Mouse (Mus musculus) monocyte, adult 5-6 weeks (primary cell): ENCODE measurements around the gene Ptprq. TPM values are rescaled to one million over a fixed set of nuclear protein-coding genes. Genes with fewer than 3 reads are reported as not detected.

Experiments used
- ATAC-seq: fragments of 153-309, 156-312 bp; replicated peaks from 2 replicates; pipeline ENCODE4 v1.8.0; 2017; ENCODE audit warnings: mild to moderate bottlenecking; ENCODE audit not compliant: low TSS enrichment, insufficient number of reproducible peaks, severe bottlenecking, poor library complexity, low FRiP score
- total RNA-seq: library from RNA; stranded (forward); fragments of 200-1000, 200-491, 200-594 nt; gene quantifications from 3 replicates; pipeline ENCODE4 v1.2.3, GENCODE M21; 2017

Gene Ptprq
- total RNA-seq, 1 experiment from 2014 or later = not detected

DNA sequence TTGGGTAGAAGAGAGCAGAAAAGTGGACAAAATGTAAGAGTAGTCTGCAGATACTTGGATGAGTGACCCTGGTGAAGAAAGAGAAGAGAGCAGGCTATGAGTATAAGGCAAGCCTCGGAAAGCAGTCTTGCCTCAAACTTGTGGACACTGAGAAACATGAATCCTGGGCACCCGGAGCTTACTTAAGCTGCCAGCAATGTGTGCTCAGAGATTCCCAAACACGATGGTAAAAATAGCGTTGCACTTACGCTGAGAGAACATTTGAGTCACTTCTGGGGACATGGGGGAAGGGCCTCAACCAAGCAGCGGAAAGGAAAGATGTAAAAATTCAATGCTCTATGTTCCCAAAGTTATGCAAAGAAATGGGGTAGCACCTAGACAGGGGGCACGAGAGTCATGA, 220.2 kb downstream of the Ptprq start:
- ATAC-seq = no peak

DNA sequence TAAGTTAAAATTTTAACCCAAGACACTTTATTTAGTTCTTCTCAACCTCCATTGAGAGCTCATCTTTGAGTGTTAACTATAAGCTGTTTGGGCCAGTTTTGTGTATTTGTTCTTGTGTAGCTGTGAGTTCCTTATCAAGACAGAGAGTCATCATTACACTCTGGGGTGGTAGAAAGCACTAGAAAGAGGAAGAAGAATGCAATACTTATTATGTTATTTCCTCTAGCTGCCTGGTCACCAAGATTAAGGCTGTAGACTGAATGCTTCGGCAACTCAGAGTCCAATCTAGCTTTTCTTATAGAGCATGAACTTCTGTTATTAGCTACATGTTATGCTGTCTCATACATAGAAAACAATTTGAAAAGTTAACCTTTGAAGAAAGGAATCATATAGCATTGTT, 223.4 kb downstream of the Ptprq start:
- ATAC-seq = no peak

DNA sequence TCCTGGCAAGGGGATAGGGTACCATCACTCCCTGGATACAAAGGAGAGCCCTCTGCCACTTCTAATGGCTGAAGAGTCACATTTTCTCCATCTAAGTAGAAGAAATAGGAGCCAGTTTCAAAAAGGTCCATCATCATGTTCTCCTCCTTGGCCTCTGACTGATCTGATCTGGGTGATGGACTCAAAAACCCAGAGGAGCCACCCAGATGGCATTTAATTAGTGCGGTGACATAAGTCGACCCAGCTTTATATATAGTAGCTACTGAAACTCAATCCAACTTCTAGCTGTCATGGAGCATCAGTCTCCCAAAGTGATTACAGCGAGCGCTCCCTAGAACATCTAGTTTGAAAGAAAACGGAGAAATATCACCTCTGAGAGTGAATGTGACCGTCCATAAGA, 225.3 kb downstream of the Ptprq start, which contains the start of gene Myf6:
TSS of gene Myf6 (minus strand) at position 170 of the 400 bp plus-strand sequence.
- ATAC-seq = no peak

DNA sequence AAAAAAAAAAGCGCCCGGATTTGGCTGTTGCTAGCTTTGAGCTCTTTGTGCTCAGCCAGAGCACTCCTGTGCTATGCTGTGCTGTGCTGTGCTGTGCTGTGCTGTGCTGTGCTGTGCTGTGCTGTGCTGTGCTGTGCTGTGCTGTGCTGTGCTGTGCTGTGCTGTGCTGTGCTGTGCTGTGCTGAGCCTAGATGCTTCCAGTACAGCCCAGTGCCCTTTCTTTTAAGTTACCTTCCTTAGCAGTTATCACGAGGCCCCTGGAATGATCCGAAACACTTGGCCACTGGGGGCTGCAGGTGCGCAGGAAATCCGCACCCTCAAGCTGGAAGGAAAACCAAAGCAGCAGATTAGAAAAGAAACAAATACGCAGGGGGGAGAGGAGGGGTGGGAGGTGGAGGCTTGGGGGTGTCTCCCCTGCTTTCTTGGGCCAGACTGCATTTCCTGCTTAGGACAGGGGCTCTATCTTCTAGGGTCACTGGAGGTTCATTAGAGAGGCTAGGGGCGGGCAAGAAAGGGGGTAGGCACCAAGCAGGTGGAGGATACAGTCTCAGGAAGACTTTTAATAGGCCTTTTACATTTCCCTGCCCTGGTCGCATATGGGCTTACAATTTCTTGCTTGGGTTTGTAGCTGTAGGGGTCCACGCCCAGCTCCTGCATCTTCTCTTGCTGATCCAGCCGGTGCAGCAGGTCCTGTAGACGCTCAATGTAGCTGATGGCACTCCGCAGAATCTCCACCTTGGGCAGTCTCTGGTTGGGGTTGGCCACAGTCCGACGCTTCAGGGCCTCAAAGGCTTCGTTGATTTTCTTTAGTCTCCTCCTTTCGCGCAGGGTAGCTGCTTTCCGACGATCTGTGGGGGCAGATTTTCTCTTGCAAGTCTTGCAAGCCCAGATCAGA, 226.0 kb downstream of the Ptprq start:
- ATAC-seq = no peak

DNA sequence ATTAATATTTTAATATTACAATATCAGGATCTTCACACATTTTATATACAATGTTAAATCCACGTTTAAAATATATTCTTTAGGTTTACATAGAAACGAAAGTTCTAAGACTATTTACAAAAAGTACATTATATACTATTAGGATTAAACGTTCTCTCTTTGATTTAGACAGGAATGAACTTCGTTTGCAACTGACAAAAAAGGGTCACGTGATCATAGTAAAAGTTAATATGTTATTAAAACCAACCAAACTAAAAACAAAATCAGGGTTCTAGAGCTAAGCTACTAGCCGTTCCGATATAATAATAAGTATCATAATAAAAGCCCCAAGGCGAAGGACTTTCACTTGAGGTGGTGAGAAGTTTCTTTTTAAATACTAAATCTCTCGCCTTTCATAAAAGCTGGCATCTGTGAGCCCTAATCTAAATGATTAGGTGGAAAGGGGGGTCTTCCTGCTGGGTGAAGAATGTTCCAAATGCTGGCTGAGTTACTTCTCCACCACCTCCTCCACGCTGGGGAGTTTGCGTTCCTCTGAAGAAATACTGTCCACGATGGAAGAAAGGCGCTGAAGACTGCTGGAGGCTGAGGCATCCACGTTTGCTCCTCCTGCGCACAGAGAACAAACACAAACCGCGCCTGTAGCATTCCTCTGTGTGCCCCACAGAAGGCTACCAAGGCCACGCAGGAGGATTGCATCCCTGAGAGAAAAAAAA, 226.8 kb downstream of the Ptprq start:
- ATAC-seq = no peak

DNA sequence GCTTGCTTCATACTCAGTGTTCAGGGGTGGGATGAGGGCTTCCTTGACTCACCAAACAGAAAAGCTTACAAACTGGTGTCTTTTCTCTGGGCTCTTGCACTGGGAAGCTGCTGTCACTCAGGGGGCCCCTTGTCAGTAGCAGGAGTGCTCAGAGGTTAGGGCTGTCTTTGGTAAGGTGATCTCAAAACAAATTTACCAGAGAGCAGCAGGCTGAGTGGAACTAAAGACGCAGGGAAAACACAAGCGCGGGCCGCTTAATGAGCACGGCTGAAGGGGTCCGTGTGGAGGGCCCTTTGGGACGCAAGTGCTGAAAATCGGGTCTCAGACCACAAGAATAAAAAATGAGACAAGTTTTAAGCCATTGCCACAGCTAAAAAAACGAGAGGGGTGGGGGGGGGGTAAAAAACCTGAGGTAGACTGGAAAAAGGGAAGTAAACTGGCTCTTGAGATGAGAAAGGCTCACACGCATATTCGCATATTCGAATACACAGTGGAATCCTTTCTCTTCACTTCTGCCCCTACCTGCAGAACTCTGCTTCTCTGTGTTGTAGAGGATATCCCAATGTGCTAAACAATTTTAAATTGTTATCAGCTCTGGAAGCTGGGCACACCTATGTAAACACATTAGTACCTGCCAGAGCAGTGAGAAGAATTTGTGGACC, 231.1 kb downstream of the Ptprq start:
- no peak for ATAC-seq

DNA sequence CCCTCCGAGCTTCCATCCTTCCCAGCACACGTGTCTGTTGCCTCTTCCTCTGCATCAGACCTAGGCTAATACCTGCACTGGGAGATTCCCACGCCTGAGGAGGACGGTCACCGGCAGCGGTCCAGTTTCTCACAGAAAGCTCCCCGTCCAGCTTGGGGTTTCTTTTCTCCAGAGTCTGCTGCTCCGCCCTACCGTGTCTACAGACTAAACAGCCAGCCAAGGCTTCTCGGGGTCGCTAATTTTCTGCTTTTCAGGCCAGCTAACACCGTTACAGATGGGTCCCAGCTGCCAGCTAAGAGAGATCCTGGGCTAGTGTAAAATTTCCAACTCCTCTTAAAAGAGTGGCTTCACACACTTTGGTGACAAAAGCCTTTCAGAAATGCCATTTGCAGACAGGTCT, 233.1 kb downstream of the Ptprq start:
- no peak for ATAC-seq

DNA sequence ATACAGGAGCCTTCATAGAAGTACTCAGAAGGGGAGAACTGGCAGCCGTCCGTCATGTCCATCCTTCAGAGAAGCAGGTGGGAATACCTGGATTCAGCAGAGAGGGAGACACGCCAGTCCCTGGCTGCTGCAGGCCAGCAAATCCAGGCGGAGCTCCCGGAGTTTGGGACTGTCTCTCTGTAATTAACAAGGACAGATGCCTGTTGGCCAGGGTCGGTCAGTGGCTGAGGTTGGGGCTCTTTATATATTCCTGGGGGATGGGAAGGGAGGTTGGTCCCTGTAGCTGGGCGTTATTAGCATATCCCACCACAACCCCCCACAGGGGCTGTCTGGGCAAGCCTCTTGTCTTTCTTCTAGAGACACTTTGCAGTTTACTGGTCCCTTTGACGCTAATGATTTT, 234.0 kb downstream of the Ptprq start, which contains the start of gene Myf5:
TSS of gene Myf5 (minus strand) at position 265 of the 400 bp plus-strand sequence.
- no peak; the same call in 1 of the 2 replicates for ATAC-seq

DNA sequence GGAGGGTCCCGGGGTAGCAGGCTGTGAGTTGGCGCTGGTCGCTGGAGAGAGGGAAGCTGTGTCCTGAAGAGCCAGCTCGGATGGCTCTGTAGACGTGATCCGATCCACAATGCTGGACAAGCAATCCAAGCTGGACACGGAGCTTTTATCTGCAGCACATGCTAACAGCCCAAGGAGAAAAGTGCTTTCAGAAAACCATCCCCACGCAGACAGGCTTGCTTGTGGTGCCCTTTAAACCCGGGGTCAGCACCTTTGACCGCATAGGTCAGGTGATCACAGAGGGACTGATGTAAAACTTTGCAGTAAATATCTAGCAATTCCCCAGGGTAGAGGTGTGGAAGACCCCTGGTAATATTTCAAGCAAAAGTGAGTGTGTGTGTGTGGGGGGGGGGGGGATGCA, 235.8 kb downstream of the Ptprq start:
- ATAC-seq = no peak

DNA sequence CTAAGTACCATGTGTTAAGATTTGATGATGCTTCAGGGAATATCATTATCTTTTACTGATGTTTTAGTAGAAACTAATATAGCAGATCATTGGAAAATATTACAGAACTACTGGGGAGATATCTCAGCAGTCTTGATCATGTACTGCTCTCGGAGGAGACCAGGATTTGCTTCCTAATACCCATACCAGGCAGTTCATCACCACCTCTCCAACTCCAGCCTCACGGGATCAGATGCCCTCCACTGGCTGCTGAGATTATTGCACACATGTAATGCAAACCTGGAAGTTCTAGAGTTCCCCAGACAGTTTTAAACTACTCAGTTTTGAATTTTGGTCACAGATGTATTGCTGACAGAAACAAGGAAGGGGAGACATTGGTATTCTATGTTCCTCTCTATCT, 246.4 kb downstream of the Ptprq start:
- no peak for ATAC-seq

DNA sequence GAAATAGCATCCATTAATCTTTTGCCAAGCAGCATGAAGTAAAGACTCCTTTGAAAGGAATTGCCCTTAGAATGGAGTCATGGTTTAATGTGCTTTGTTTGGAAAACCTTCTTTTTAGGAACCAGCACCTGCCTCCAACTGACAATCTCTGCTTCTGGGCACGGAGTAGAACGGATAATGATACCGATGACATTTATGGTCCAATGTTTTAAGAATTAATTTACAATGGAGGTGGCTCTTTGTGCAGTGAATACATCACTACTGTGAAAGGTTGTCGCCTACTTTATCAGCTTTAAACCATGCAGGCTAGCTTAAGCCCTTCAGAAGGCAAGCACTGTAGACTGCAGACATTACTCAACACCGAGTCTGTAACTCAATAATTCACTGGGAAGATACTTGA, 248.1 kb downstream of the Ptprq start:
- ATAC-seq = no peak

DNA sequence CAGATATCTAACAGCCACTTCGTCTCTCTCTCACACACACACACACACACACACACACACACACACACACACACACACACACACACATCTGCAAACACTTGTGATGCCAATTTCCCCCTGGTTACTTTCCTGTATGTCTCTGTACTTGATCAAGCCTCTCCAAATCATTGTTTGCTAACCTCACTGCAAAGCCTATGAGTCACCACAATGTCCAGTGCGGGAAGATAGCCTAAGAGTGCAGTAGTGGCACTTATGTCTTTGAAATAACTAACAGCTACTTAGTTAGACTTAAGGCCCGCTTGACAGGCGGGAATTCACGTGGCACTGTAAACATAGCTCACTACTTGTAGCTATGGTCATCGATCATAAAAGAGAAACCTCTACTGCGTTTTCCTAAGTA, 252.0 kb downstream of the Ptprq start:
- ATAC-seq = no peak

Other genes starting within 250 kb of the Ptprq start
- gene Myf5, start 233.9 kb downstream of the Ptprq start, total RNA-seq = not detected in 3 replicates
- not detected in 3 replicates for gene Myf6, start 225.3 kb downstream of the Ptprq start, total RNA-seq
- gene Otogl, start 192.1 kb upstream of the Ptprq start, total RNA-seq = not detected in 3 replicates